In the genomic region with DNA sequence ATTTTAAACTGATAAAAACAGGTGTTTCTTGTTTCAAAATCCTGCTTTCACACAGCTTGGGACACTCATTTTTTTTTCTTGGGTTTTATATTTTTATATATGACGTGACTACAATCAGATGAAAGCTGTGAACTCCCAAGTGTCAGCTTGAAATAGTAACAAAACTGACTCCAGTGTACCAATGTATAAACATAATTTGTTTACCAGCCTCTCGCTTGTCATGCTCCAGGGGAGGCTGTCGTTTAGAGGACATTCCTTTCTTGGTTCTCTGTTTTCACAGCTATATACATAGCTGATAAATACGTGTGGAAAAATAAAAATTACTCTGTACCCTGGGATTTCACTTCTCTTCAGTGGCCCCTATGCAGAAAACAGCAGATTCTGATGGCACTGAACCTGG, we compare ENCODE assay signal across 15 mouse cellular contexts.
"Had no signal": no experiment of that assay in that cellular context is flagged by ENCODE, and none has a peak within 500 bp of the region (broad histone marks: within the 10 kb centered on the region; RNA-seq: fewer than 3 reads in every experiment).

No protein-coding gene starts in this region.

- H3K27me3 ChIP-seq: neural tube, embryonic 15.5 days; stomach, embryonic 15.5 days had no signal

- H3K36me3 ChIP-seq: neural tube, embryonic 15.5 days; stomach, embryonic 15.5 days had no signal

- H3K4me2 ChIP-seq: neural tube, embryonic 15.5 days; stomach, embryonic 15.5 days had no signal

- H3K4me3 ChIP-seq: neural tube, embryonic 15.5 days; stomach, embryonic 15.5 days had no signal

- H3K9me3 ChIP-seq: neural tube, embryonic 15.5 days; stomach, embryonic 15.5 days had no signal

- DNase-seq: retina, postnatal 1 day; right cerebral cortex, adult 18-20 months; right cerebral cortex, postnatal 14 days; right cerebral cortex, postnatal 25 days; right cerebral cortex, postnatal 4 days; spleen, adult 18-20 months; thymus, adult 18-20 months; thymus, adult 2 months; thymus, postnatal 14 days; thymus, postnatal 25 days; thymus, postnatal 36 days; thymus, postnatal 4 days had no signal

- H3K9ac ChIP-seq: neural tube, embryonic 15.5 days; stomach, embryonic 15.5 days had no signal

- H3K27ac ChIP-seq: neural tube, embryonic 15.5 days; stomach, embryonic 15.5 days; stomach, postnatal 0 days had no signal

- H3K4me1 ChIP-seq: neural tube, embryonic 15.5 days; stomach, embryonic 15.5 days had no signal
